Mouse (Mus musculus) embryonic facial prominence, embryonic 11.5 days (tissue): ENCODE data around the gene Rara. TPM values are rescaled to one million over a fixed set of nuclear protein-coding genes. Genes with fewer than 3 reads are reported as not detected.

Experiments
- ATAC-seq: fragments of 200-750 bp; cut with Nextera tagmentation; replicated peaks from 2 replicates; pipeline ENCODE4 v1.8.0; 2017; ENCODE audit warnings: low read depth; ENCODE audit not compliant: insufficient number of reproducible peaks, low FRiP score, low TSS enrichment
- DNase-seq: peaks from one replicate; pipeline ENCODE4 v3.0.0-alpha.2; 2015; ENCODE audit warnings: low spot score
- H3K27ac ChIP-seq: fragments of 300-500 bp; sonication (generic); replicated peaks from 2 replicates; pipeline ENCODE4 v1.5.1; 2014; ENCODE audit warnings: mild to moderate bottlenecking, low read depth, low read length, control low read depth
- H3K27me3 ChIP-seq: fragments of 300-500 bp; sonication (generic); 2 replicates; pipeline ENCODE4 v1.6.1; 2014; ENCODE audit warnings: mild to moderate bottlenecking, low read length, moderate library complexity, mixed read lengths; ENCODE audit not compliant: control insufficient read depth, insufficient read depth
- H3K36me3 ChIP-seq: fragments of 300-500 bp; sonication (generic); replicated peaks from 2 replicates; pipeline ENCODE4 v1.6.1; 2014; ENCODE audit warnings: low read depth, mild to moderate bottlenecking, low read length, moderate library complexity, mixed read lengths; ENCODE audit not compliant: control insufficient read depth, insufficient read depth
- H3K4me1 ChIP-seq: fragments of 300-500 bp; sonication (generic); 2 replicates; pipeline ENCODE4 v1.6.1; 2014; ENCODE audit warnings: low read length, mixed read lengths; ENCODE audit not compliant: control insufficient read depth, insufficient read depth
- H3K4me2 ChIP-seq: fragments of 300-500 bp; sonication (generic); 2 replicates; pipeline ENCODE4 v1.6.1; 2014; ENCODE audit warnings: low read depth, mild to moderate bottlenecking, control low read depth, low read length, moderate library complexity
- H3K4me3 ChIP-seq: fragments of 300-500 bp; sonication (generic); 2 replicates; pipeline ENCODE4 v1.5.1; 2014; ENCODE audit warnings: low read depth, low read length, control low read depth
- H3K9ac ChIP-seq: fragments of 300-500 bp; sonication (generic); replicated peaks from 2 replicates; pipeline ENCODE4 v1.6.1; 2014; ENCODE audit warnings: mild to moderate bottlenecking, control low read depth, low read length
- H3K9me3 ChIP-seq: fragments of 300-500 bp; sonication (generic); replicated peaks from 2 replicates; pipeline ENCODE4 v1.6.1; 2016; ENCODE audit warnings: mild to moderate bottlenecking, low read length, inconsistent platforms, mixed read lengths; ENCODE audit not compliant: control insufficient read depth
- WGBS: fragments of 180-500 bp; shearing (Covaris S2); extraction: QIAGEN DNeasy Blood & Tissue Kit; methylation state at CpG from one replicate; pipeline ENCODE4 v1.1.7; 2014; 5-methylcytosine and 5-hydroxymethylcytosine counted together
- polyA plus RNA-seq: library from polyadenylated mRNA; unstranded; fragments of >200 nt; fragmentation: Nextera tagmentation; extraction: Ambion mirVana; gene quantifications from 2 replicates; pipeline ENCODE4 v1.2.1, GENCODE M21; 2014

Rara gene
- polyA plus RNA-seq, 1 experiment from 2014 or later: 32.7 TPM

GRCm38 (mm10) chr11:98941341-98941825 is 13.8 kb downstream of the Rara start:
- 3% methylated on average over 12 of the region's 12 CpGs for WGBS
- ATAC-seq (no peak), DNase-seq (no peak)
- H3K9ac ChIP-seq: peak overlapping the region; percentile 51
- peak overlapping the region; percentile 87 for H3K4me3 ChIP-seq
- H3K4me2 ChIP-seq: peak overlapping the region; percentile 93
- peaks cover 53% of the 10 kb centered on the region for H3K4me1 ChIP-seq
- no peaks in the 10 kb centered on the region for H3K9me3 ChIP-seq
- H3K27me3 ChIP-seq: no peaks in the 10 kb centered on the region
- H3K36me3 ChIP-seq: no peaks in the 10 kb centered on the region
- H3K27ac ChIP-seq: peak overlapping the region; percentile 82

GRCm38 (mm10) chr11:98941826-98942550 is 14.4 kb downstream of the Rara start:
- WGBS: 4% methylated on average over 15 of the region's 15 CpGs
- peak overlapping the region; percentile 93 for H3K4me2 ChIP-seq
- H3K4me1 ChIP-seq: peaks cover 49% of the 10 kb centered on the region
- no peaks in the 10 kb centered on the region for H3K36me3 ChIP-seq
- peak overlapping the region; percentile 51 for H3K9ac ChIP-seq
- ATAC-seq (no peak), DNase-seq (peak; percentile 88)
- H3K4me3 ChIP-seq: peak overlapping the region; percentile 87
- no peaks in the 10 kb centered on the region for H3K9me3 ChIP-seq
- peak overlapping the region; percentile 82 for H3K27ac ChIP-seq
- H3K27me3 ChIP-seq: no peaks in the 10 kb centered on the region

GRCm38 (mm10) chr11:98942555-98942922 is 14.9 kb downstream of the Rara start:
- H3K4me2 ChIP-seq: peak overlapping the region; percentile 93
- H3K27me3 ChIP-seq: no peaks in the 10 kb centered on the region
- no peaks in the 10 kb centered on the region for H3K9me3 ChIP-seq
- peaks cover 49% of the 10 kb centered on the region for H3K4me1 ChIP-seq
- peak overlapping the region; percentile 51 for H3K9ac ChIP-seq
- ATAC-seq (no peak), DNase-seq (no peak)
- H3K4me3 ChIP-seq: peak overlapping the region; percentile 87
- peak overlapping the region; percentile 82 for H3K27ac ChIP-seq
- no peaks in the 10 kb centered on the region for H3K36me3 ChIP-seq
- 58% methylated on average over 3 of the region's 3 CpGs for WGBS

- peaks cover 49% of the 10 kb centered on the region for H3K4me1 ChIP-seq
- peak overlapping the region; percentile 21 for H3K4me2 ChIP-seq
- no peaks in the 10 kb centered on the region for H3K36me3 ChIP-seq
- H3K9ac ChIP-seq: peak overlapping the region; percentile 6; the same call in 1 of the 2 replicates
- ATAC-seq (no peak), DNase-seq (peak; percentile 34)
- peak overlapping the region; percentile 82; the same call in 1 of the 2 replicates for H3K27ac ChIP-seq
- H3K9me3 ChIP-seq: no peaks in the 10 kb centered on the region
- 70% methylated on average over 8 of the region's 8 CpGs for WGBS
- H3K27me3 ChIP-seq: no peaks in the 10 kb centered on the region
- no peak overlapping the region for H3K4me3 ChIP-seq
Measured at GRCm38 (mm10) chr11:98942923-98943641, 15.5 kb downstream of the Rara start.

GRCm38 (mm10) chr11:98943741-98944461 is 16.3 kb downstream of the Rara start:
- Histone ChIP-seq H3K27ac (no peak overlapping the region), H3K27me3 (no peaks in the 10 kb centered on the region), H3K4me2 (no peak overlapping the region; the same call in 1 of the 2 replicates), H3K9ac (peak overlapping the region; percentile 3; the same call in 1 of the 2 replicates), H3K4me1 (peaks cover 48% of the 10 kb centered on the region), H3K4me3 (no peak overlapping the region), H3K36me3 (no peaks in the 10 kb centered on the region), H3K9me3 (no peaks in the 10 kb centered on the region)
- 30% methylated on average over 14 of the region's 14 CpGs for WGBS
- no peak for DNase-seq
- no peak for ATAC-seq

GRCm38 (mm10) chr11:98944897-98945604 is 17.4 kb downstream of the Rara start:
- no peaks in the 10 kb centered on the region for H3K9me3 ChIP-seq
- no peak overlapping the region for H3K4me3 ChIP-seq
- WGBS: 23% methylated on average over 11 of the region's 11 CpGs
- H3K27ac ChIP-seq: no peak overlapping the region
- ATAC-seq (no peak), DNase-seq (no peak)
- H3K27me3 ChIP-seq: no peaks in the 10 kb centered on the region
- peak overlapping the region; percentile 13; the same call in 1 of the 2 replicates for H3K4me2 ChIP-seq
- no peaks in the 10 kb centered on the region for H3K36me3 ChIP-seq
- H3K9ac ChIP-seq: peak overlapping the region; percentile 29; the same call in 1 of the 2 replicates
- H3K4me1 ChIP-seq: peaks cover 39% of the 10 kb centered on the region

GRCm38 (mm10) chr11:98945605-98945977 is 18.0 kb downstream of the Rara start:
- Histone ChIP-seq H3K36me3 (no peaks in the 10 kb centered on the region; the same call in 1 of the 2 replicates), H3K27ac (no peak overlapping the region), H3K9ac (no peak overlapping the region), H3K9me3 (no peaks in the 10 kb centered on the region), H3K4me2 (no peak overlapping the region), H3K27me3 (no peaks in the 10 kb centered on the region), H3K4me3 (no peak overlapping the region), H3K4me1 (peaks cover 35% of the 10 kb centered on the region)
- DNase-seq: peak; percentile 0
- WGBS: 44% methylated on average over 3 of the region's 3 CpGs
- no peak for ATAC-seq
